Mouse (Mus musculus) cortical plate, adult 2 months (tissue): Measurements from ENCODE around the gene Copz1.

ENCODE experiments used
- CTCF ChIP-seq: fragments of 200-500 bp; IDR thresholded peaks from 2 replicates; pipeline ENCODE4 v1.5.1; 2011; ENCODE audit warnings: mild to moderate bottlenecking, control low read depth, low read length; ENCODE audit not compliant: insufficient read depth; ENCODE audit errors: extremely low read depth
- POLR2A ChIP-seq: fragments of 200-500 bp; IDR thresholded peaks from 2 replicates; pipeline ENCODE4 v1.6.1; 2011; ENCODE audit warnings: mild to moderate bottlenecking, low read length, control low read depth; ENCODE audit not compliant: insufficient read depth; ENCODE audit errors: extremely low read depth

- TF ChIP-seq CTCF, result no peak
- no peak for TF ChIP-seq POLR2A
Measured at GRCm38 (mm10) chr15:103242885-103243284, 29.6 kb upstream of the Copz1 start.
